Mouse (Mus musculus) right cerebral cortex, postnatal 14 days (tissue): ENCODE results near the gene Hscb.
"Not testable (repeated sequence)": the region's sequence is repeated elsewhere in the genome, so short reads cannot be mapped to it uniquely, and the experiment has no call there.

Experiments used
- DNase-seq: peaks from one replicate; pipeline ENCODE4 v3.0.0; 2022

Hscb gene

DNA sequence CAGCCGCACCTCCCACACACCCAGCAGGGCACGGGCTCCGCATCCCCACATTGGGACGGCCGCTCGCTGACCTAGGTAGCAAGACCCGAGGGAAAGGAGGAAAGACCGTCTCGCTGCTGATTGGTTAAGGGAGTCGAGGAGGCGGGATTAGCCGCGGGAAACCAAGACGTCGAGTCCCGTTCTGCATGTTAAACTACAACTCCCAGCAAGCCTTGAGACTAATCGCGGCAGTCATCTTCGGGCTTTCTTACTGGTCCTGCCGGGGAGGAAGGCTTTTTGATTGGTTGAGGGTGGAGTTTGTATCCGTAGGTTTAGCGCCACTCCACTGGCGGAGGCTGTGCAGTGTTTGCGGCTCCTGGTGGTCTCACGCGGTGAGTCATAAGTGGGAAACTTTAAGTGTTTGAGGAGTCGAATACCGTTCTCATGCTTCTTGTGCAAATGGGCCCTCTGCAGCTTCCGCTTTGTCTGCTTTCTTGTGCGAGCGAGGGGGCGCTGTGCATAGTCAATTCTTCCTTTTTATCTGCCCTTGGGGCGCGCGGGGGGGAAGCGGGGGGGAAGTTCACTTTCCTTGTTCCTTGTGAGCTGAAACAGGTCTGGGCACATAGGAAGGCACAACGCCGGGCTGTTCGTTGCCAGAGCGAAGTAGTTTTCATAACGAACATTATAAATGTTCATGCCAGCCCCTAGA is at the start of gene Hscb, which contains the start of gene Chek2:
Hscb (minus strand) TSS at position 100 of the 688 bp plus-strand sequence.
Chek2 (plus strand) TSS at position 302 of the 688 bp plus-strand sequence.
- peak; percentile 97 for DNase-seq

DNA sequence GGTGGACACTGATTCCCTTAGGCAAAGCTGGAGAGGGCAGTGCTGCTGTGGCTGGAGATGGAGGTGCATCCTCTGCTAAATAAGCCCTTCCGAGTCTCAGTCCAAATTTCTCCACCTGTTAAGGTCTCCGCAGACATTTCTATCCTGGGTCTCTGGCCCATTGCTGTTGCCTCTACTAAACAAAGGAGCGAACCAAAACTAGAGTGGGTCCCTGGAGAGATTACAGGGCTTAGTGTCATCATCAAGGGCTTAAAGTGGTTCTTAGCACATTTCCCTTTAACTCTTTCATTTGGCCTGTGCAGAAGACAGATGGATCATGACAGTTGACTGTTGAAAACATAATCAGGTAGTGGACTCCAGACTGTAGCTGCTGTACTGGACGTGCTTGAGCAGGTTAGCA is 49.0 kb upstream of the Hscb start:
- no peak for DNase-seq

DNA sequence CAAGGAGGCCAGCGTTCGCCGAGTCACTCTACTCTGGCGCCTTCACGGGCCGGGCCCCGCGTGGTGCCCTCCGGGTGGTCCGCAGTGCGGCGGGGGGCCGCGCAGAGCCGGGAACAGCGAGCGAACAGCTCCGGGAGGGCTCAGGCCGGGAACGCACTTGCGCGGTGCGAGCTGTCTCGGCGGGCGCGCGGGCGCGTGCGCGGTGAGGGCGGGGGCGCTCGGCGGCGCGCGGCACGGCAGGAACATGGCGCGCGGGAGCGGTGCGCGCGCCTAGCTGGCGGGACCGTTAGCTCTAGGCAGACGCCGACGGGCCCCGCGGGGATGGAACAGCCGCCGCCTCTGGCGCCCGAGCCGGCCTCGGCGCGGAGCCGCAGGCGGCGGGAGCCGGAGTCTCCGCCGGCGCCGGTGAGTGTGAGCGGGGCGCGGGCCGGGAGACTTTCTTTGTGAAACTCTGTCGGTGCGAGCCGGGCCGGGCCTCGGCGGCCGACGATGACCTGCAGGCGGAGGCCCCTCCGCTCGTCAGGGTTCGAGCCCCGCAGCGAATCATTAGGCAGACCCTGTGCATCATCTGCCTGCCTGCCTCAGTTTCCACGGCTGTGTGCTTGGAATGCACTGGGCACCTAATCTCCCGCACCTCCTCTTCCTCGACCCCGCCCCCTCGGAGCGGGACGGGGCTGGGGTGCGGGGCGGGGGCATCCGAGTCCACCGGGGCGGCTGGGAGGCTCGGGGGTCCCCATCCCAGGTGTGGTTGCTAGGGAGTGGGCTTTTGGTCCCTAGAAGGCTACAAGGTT is 40.2 kb upstream of the Hscb start, which contains the start of gene Ttc28:
Ttc28 (plus strand) TSS at position 220 of the 791 bp plus-strand sequence.
- peak; percentile 90 for DNase-seq

DNA sequence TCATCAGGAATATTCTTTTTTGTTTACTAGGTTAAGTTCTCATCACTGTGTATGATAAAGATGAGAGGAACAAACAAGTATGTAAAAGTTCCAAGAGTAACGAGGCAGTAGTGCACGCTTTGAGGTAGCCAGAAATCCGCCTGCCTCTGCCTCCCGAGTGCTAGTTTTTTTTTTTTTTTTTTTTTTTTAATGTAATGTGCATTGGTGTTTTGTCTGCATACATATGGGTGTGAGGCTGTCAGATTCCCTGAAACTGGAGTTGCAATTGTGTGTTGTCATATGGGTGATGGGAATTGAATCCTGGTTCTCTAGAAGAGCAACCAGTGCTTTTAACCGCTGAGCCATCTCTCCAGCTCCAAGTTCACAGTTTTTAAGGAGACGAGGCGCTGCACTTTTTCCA is 39.5 kb upstream of the Hscb start:
- DNase-seq, result no peak

DNA sequence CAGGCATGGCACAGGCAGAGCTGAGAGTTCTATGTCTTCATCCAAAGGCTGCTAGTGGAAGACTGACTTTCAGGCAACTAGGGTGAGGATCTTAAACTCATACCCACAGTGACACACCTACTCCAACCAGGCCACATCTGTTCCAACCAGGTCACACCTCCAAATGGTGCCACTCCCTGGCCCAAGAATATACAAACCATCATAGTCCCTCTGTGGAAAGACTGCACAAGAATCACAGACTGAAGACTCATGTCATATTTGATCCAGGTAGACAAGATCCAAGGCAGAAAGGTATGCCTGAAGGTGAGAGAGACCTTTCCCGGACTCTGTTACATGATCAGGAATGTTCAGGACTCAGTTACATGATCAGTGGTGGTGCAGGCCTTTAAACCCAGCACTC is 38.9 kb upstream of the Hscb start:
- not testable (repeated sequence) for DNase-seq

DNA sequence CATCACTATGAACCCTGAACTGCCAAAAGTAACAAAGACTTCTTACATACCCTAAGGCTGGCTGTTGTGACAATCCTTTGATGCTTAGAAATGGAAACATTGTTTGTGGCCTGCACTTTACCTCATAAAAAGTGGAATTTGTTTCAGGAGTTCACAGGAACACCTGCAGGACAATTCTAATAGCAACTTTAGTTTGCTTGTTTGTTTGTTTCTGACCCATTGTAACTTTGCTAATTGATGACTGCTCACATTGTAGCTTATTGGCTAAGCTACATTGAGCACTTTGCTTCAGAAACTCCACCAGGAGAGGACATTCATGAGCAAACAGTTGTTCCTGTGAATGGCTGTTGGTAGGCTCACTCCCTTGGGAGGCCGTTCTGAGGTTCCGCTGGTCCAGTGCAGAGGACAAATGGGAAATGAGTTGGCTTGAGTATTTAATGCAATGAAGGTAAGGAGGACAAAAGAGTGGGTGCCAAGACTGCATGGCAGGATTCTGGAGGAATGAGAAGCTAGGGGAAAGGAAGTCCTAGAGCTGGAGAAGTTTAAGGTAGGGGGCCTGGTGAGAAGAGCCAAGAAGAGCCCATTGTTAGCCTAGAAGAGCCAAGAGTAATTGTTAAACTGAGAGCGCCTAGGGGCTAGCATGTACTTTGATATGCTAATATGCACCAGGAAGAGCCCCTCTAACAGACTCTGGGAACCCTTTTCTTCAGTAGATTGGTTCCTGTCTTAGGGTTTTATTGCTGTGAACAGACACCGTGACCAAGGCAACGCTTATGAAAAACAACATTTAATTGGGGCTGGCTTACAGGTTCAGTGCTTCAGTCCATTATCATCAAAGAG is 38.3 kb upstream of the Hscb start:
- no peak for DNase-seq

DNA sequence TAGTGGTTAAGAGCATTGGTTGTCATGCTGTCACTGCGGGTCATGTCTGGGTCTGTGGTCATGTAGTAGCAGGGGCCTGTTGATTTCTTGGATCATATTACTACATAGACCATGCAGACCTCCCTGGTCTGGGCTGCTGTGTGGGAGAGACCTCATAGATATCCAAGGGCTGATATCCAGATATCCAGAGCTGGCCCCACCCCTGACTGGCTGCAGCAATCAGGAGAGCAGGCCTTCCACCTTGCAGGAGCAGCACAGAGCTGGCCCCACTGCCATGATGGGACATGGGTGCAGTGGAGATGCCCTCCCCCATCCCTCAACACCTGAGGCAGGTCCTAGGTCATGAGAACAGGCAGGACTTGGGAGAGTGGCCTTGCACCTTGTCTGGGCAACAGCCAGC is 35.7 kb upstream of the Hscb start:
- no peak for DNase-seq

DNA sequence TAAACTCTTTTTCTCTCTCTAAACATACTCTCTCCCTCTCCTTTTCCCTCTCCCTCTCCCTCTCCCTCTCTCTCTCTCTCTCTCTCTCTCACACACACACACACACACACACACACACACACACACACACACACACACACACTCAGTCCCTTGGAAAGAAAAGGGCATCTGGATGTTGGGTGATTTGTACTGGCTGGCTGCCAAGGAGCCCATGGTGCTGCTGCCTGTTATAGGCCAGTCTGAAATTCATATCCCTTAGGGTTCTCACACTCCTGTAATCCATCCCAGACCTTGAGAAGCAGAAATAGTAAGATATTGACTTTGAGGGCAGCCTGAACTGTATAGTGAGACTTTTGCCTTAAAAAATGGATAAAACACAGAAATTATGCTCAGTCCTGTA is 35.1 kb upstream of the Hscb start:
- peak; percentile 14 for DNase-seq

DNA sequence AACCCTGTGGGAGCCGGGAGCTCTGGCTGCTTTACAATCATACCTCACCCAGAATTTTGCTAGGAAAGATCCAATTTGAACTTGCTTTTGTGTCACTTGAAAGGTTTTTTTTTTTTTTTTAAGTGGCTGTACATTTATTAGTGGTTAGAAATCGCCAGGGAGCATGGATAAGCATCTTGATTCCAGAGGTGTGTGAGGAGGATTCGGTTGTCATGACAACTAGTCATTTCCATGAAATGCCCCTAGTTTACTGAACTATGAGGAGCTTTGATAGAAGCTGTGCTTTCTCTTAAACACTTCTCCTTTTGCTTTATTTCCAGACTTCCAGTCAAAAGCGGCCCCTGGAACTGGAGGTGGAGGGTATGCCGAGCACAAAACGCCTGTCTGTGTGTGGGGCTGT is 33.6 kb upstream of the Hscb start:
- no peak for DNase-seq

DNA sequence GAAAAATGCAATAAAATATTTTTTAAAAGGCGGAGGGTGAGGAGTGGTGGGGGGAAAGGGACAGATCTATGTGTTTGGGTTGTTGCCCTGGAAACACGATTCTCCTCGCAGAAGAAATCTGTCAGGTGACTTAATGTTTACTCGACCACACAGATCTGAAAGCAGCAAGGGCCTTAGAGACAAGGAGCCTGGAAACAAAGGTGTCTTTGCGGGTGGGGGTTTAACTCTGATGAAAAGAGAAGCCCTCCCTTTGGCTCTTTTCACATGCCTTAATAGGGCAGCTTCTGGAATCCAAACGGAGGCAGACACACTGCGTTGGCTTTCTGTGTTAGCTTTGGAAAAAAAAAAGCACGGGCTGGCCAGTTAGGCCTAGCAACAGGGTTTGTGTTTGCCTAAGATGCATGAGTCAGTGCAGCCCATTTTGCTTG is 29.7 kb upstream of the Hscb start:
- DNase-seq, result no peak

DNA sequence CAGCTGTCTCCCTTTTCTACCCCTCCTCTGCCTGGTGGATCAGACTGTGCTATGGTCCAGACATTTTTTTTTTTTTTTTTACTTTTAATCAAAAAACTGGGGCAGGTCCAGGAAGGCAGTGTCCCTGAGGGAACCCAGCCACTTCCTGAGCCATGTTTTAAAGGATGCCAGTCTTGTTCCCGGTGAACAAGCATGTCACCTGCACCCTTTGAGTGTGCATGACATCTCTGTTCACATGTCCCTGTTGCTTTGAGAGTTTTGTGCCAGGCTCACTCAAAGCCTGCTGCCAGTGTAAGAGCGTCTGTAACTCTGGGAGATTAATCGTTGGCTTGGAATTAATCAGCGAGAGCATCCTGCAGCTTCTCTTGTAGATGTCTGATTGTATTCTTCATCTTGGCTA is 28.9 kb upstream of the Hscb start:
- no peak for DNase-seq

DNA sequence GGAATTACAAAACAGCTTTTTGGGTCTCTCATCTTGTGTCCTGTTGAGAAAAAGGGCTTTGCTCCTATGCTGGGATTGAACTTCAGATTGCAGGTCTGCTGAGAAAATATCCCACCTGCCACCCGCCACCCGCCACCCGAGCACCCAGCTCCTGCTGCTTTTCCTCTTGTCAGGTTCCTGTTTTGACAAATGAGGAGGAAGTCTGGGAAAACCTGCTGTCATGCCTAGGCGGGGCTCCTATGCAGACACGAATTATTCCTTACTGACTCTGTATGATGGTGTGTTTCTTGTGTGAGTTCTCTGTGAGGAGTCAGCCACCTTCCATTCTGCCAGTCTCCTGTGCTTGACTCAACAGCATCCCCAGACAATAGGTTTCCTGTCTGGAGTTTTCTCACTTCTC is 20.9 kb upstream of the Hscb start:
- DNase-seq, result no peak

DNA sequence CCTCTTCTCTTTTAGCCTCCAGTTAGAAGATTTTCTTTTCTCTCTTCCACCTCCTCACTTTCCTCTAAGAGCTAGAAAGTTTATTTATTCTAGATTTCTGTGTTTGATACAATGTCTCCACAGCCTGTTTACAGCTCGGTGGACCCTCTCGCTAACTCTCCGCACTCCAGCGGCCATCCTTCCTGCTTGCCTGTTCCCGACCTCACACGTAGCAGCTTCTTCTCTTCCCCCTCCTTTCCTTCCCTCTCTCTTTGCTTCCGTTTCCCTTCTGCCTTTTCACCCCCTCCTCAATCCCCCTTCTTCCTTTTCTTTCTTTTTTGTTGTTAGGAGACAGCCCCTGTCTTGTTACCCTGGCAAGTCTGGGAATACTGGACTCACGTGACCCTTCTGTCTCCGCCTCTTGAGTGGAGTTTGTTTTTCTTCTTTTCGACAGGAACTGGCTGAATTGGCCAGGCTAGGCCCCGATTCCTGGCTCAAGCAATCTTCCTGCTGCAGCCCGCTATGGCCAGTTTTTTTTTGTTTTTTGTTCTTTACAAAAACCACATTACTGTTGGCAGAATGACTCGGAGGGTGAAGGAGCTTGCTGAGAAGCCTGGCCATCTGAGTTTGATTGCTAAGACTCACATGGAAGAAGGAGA is 19.6 kb upstream of the Hscb start:
- DNase-seq, result peak; percentile 10

DNA sequence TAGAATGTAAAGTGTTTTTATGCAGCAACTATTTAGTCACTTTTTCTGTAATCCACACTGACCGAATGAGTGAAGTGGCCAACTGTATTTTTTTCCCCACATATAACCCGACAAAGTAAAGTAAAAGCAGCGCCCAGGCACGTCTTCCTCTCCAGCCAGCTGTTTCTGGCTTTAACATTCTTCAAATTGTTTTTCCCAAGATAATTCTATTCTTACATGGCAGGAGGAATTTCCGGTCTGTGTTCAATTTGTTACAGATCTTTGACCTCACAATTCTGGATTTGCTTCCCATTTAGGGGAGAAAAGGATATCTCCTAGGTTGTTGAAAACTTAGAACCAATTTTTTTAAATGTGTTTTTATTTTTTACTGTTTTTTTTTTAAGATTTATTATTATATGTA is 17.5 kb upstream of the Hscb start:
- DNase-seq, result no peak

DNA sequence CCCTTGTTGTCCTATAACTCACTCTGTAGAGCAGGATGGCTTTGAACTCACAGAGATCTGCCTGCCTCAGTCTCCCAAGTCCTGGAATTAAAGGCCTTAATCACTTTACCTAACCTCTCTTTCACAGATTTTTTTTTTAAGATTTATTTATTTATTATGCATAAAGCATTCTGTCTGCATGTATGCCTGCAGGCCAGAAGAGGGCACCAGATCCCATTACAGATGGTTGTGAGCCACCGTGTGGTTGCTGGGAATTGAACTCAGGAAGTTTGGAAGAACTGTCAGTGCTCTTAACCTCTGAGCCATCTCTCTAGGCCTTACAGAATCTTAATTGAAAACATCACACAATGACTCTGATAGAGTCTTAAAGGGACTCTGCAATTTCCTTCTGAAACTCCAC is 13.4 kb upstream of the Hscb start:
- no peak for DNase-seq

DNA sequence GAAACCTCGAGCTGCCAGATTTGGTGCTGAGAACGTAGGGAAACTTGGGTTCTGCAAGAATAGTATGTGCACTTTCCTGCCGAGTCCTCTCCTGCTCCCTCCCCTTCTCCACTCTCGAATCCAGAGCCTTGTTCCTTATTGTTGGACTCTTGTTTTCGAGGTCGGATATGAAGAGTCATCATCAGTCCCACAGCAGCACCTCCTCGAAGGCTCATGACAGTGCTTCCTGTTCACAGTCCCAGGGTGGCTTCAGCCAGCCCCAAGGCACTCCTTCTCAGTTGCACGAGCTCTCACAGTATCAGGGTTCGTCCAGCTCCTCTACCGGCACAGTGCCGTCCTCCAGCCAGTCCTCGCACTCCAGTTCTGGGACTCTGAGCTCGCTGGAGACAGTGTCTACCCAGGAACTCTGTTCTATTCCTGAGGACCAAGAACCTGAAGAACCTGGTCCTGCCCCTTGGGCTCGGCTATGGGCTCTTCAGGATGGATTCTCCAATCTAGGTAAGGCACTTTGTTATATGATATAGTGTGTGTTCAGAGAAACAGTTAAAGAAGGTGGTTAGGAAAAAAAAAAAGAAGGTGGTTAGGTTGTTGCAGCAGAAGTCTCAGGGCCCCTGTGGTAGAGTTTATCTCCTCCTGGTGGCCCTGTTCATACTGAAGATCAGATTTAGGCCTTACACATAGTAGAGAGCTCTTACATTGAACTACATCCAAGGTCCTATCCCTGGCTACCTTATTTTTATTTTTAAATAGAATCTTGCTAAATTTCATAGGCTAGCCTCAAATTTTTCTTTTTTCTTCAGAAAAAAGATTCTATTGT is 1.7 kb upstream of the Hscb start:
- no peak for DNase-seq

DNA sequence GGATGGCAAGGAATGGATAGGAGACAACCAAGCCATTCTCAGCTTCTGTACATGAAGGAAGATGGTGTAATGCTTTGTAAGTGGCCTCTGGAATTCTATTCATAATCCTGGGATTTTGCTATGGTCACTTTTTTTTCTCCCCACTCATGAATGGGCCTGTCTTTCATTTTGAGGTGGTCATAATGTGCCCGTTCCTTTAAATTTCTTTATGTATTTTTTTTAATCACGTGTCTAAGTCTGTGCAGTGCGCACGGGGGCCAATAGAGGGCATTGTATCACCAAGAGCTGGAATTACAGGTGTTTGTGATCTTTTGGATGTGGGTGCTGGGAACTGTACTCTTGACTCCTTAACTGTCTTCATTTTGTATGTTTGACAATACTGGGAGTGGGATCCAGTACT is 888 bp upstream of the Hscb start:
- DNase-seq, result peak; percentile 39

DNA sequence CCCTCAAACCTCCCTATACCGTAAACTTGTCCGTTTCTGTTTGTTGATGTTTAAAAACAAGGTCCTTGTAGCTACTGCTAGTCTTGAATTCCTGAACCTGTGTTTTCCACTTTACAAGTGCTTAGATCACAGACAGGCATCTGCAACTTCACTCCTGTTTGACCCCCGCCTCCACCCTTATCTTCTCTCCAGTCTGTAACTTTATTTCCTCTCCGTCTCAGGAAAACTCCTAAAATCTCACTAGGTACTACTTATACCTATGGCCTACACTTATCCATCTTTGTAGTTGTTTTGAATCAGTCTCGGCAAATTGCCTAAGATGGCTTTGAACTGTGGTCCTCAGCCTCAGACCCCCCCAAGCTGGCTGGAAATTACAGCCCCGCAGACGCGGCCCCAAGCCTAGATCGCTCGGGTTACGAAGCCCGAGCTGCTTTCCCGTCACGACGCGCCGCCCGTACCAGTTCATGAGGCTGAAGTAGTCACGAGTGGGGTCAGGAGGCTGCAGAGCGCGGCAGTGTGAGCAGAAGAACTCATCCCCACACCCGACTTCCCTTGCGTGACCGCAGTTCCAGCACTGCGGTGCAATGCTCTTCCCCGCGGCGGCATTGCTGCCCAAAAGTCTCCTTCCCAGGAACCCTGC is 419 bp downstream of the Hscb start:
- no peak for DNase-seq

DNA sequence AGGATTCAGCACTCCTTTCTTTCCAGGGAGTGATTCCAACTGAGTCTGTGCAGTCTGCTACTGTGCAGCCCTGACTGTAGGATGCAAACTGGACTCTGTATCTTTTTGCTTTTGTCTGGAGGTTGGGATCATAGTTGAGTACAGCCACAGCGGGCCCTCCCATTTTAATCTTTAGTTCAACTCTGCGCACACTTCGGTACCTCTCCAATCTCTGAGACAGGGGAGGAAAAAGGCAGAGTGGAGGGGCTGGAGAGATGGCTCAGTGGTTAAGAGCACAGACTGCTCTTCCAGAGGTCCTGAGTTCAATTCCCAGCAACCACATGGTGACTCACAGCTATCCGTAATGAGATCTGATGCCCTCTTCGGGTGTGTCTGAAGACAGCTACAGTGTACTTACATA is 1.6 kb downstream of the Hscb start:
- DNase-seq, result not testable (repeated sequence)

DNA sequence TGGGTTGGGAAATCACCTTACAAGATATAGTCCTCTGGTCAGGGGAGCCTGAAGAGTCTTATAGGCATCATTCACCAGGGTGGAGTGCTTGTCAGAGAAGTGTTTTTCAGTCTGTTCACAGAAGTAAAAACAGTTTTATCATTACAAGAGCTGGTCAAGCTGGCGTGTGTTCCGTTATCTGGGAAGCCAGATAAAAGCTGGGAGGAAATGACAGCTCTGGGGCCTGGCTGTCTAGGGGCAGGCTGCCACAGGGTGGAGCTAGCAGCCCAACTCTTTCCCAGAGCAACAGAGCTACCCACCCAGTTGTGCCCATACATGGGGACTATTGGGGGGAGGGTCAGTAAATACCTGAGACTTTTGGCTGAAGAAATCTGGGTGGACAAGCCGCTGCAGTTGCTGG is 3.6 kb downstream of the Hscb start:
- DNase-seq, result peak; percentile 44

DNA sequence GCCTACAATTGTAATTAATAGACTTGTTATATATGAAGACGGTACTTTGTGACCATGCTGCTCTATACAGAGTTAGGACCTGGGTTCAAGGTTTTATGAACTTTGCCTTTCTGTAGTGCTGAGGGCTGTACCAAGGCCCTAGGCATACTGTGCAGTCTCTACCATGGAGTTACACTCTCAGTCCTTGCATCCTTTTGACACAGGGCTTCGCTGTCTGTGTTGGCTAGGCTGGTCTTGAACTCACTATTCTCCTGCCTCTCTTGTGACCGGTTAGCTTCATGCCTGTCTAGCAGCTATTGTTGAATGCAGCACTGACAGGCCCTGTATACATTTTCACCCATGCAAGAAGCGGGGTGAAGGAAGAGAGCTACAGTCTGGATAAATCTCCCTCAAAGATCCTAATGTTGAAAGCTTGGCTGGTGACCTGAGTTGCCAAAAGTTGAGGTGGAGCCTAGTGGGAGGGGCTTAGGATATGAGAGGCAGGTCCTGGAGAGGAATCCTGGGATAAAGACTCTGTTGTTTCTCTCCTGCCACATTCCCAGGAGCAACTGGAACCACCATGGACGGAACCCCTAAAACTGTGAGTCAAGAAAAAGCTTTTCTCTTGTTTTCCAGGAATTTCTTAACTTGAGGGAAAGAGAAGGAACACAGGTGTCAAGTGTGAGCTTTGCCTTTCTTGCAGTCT is 8.4 kb downstream of the Hscb start:
- no peak for DNase-seq
